Mouse (Mus musculus) ovary, adult 18-20 months (tissue): Measurements from ENCODE around the gene Olfr693.
"Not testable (repeated sequence)": the region's sequence is repeated elsewhere in the genome, so short reads cannot be mapped to it uniquely, and the experiment has no call there.

Experiments
- DNase-seq: peaks from one replicate; pipeline ENCODE4 v3.0.0; 2022; ENCODE audit warnings: low spot score, mixed read lengths

Olfr693 gene

DNA sequence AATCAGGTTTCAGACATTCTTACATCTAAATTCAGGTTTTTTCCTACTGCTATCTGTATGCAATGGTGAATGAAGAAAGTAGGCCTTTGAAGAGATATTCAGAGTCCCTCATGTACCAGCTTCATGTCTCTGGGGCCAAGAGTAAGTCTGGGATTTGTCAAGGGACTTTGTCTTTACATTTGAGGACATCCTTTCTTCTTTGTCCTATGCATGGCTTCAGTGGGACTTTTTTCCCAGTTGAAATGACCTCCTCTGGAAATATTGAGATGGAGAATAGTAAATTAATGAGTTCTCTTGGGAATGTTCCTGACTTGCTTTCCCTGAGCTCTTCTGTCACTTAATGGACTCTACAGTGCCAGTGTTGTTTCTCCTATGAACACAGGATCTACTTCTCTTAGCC, at the start of gene Olfr693:
Gene Olfr693, minus strand, starts transcription at position 101 of the 400 bp plus-strand sequence.
- no peak for DNase-seq

GRCm38 (mm10) chr7:106725654-106726053, 45.3 kb upstream of the Olfr693 start:
- not testable (repeated sequence) for DNase-seq

DNA sequence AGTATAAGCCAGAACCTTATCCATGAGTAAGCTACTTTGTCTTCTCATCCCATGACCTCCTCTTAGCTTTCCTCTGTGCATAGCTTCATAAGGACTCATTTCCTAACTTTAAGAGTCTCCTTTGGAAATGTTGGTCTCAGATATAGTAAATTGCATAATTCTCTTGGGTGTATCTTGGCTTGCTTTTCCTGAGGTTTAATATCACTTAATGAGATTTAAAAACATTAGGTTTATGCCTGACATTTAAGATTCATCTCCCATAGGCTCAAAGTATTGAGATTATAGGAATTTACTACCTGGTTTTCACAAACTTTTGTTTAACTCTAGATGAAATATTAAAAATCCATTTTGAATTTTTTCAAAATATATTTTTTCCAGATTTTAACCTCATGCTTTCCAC, 35.9 kb upstream of the Olfr693 start, which contains the start of gene Olfr695:
Gene Olfr695, minus strand, starts transcription at position 101 of the 400 bp plus-strand sequence.
- no peak for DNase-seq

- DNase-seq, result no peak
These were observed 31.1 kb upstream of the Olfr693 start for GRCm38 (mm10) chr7:106711463-106711862.

DNA sequence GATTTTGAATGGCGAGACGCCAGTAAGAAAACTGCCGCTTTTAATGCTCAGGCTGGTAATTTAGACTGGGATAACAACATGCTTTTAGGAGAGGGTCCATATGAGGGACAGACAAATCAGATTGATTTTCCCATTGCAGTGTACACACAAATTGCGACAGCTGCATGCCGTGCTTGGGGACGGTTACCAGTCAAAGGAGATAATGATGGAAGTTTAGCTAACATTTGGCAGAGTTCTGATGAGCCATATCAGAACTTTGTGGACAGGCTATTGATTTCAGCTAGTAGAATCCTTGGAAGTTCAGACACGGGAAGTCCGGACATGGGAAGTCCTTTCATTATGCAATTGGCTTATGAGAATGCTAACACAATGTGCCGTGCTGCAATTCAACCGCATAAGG, 27.3 kb upstream of the Olfr693 start:
- not testable (repeated sequence) for DNase-seq

DNA sequence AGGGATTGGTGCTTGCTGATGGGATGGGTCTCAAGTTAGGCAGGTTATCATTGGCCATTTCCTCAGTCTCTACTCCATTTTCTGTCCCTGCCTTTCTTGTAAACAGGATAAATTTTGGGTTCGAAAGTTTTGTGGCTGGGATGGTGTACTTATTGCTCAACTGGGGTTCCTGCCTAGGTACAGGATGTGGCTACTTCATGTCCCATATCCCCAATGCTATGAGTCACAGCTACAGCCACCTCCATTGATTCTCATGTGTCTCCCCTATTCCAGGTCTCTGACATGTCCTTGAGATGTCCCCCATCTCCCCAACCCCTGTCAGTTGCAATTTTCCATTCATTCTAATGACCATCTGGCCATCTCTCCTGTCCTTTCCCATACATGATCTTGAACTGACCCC, 16.5 kb upstream of the Olfr693 start:
- DNase-seq, result no peak

- DNase-seq, result no peak
These were observed 12.6 kb upstream of the Olfr693 start for GRCm38 (mm10) chr7:106692976-106693375.

- no peak for DNase-seq
These were observed 11.3 kb upstream of the Olfr693 start, which contains the start of gene Olfr694 for GRCm38 (mm10) chr7:106691714-106692113. Olfr694 (minus strand) TSS chr7:106691814.

DNA sequence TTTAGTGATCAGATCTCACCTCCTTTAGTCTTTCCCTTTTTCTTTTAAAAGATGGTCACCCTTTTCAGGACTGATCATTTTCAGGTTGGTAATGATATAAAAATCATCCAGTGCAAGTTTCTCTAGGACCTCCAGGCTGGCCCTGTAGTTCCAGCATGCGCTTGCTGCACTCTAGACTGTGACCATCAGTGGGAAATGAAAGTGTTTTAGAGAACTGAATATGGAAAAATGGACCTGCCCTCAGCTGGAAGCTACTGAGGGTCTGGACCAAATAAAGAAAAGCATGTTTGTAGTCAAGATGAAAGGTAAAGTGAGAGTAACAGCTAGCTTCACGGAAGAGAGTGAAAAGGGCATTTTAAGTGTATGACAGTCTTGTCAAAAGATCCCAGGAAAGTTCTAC, 5.0 kb upstream of the Olfr693 start:
- no peak for DNase-seq

- no peak for DNase-seq
These were observed 28.1 kb downstream of the Olfr693 start for GRCm38 (mm10) chr7:106652344-106652652.

DNA sequence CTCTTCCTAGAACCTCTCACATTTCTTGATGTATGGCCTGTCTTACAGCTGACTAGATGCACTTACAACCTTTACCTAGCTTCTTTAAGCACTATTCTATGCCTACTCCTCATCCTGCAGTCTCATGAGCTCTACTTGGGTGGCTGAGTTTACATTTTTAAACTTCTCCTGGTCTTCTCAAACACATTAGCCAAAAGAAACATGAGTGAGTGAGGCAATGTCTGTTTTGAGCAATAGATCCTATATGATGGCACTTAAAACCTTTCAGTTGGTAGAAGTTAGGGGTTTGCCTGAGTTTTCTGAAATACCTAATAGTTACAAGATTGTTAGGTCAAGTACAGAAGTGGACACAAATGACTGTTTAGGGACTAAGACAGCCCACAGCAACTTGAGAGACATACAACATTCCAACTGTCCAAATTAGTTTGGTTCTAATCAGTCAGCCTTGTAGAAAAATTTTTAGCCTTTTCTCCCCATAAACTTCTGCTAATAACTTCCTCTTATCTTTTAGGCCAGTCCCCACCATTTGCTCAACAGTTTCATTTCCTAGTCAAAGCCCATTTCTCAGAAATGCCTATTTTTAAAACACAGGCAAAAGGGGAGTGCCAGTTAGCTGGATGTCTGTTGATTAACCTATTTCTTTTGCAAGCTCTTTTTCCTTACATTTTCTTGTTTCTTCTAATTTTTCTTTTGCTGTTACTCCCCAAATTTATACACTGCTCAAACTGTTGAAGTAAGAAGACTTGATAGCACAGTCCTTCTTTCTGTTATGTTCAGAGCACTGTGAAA, 28.6 kb downstream of the Olfr693 start:
- no peak for DNase-seq

- DNase-seq, result no peak
These were observed 30.6 kb downstream of the Olfr693 start for GRCm38 (mm10) chr7:106649774-106650173.

GRCm38 (mm10) chr7:106645261-106645660, 35.1 kb downstream of the Olfr693 start:
- DNase-seq, result no peak

DNA sequence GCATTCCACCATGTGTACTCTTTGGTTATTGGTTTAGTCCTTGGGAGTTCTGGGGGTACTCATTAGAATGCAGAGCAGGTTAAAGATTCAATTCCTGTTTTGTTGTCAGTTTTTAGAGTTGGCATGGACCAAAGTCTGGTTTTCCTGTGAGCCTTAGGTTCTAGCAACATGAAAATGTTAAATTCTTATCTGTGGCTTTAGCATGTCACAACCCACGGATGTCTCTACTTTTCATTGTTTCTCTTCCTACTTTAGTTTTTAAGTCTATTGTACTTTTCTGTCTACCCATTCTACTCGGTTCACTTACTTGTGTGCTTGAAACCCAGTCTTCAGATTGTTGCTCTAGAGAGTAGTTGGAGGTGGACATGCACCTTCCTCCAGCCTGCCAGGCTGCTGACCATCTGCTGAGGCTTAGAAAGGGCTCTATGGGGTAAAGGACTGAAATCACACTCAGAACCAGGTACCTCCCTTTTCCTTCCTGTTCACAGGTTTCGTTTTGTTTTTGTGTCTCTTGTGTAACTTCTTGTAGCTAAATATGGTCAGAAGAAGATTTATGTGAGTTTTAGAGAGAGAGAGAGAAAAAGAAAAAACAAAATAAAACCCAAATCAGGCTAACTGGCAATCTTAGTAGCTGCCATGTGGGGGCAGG, 36.0 kb downstream of the Olfr693 start:
- DNase-seq, result no peak

- DNase-seq, result no peak
These were observed 39.5 kb downstream of the Olfr693 start for GRCm38 (mm10) chr7:106640839-106641238.

GRCm38 (mm10) chr7:106635560-106635959, 44.8 kb downstream of the Olfr693 start:
- DNase-seq, result no peak
